Mouse (Mus musculus) layer of hippocampus, postnatal 25 days (tissue): ENCODE measurements at regions not wholly inside any gene's neighbourhood (a gene's known extent, or its start where the extent isn't known, plus 50 kb on each side); places are given as distances from the start of the nearest gene placed in this dataset.
A peak's percentile ranks its signal among the peaks of the same experiment; 100 is the strongest.

Experiments
- DNase-seq, 2 experiments: peaks; one replicate each; pipeline ENCODE4 v3.0.0; 2022; ENCODE audit warnings: mixed read lengths in 2 of 2, low spot score in 1 of 2; ENCODE audit errors: extremely low spot score in 1 of 2

DNA sequence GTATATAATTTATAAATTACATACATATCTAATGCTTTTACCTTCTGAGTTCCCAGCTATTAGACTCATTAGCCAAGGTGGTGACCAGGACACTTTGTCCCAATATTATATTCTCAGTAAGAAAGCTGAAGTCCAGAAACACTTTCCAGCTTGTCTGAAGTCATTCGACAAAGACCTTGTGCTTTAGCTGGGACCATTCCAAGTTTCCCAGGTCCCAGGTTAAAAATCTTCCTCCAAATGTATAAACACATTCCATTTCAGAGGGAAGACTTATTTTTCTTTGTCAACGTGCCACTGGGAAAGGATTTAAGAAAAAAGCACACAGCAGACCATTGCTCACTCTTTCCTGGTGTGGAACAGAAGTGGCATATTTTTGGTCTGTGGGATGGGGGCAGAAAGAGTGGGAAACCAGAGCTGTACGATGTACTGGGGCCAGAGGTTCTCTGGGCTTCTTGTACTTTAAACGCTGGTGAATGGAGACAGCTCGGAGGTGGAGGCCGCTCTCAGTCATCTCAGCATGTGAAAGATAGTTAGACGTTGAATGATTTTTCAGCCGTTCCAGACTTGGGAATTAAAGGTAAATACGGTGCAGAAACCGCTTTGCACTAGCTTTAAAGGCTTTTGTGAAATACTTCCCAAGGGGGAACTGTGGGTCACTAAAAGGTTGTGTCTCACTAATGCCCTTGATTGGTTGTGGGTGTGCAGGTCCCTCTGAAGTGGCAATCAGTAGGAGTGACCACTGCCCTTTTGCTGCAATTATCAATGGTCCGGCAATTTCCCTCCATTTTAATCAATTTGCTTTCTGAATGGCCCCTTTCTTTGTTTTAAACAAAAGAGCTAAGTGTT is 261.2 kb upstream of the A1bg start:
- no peak for DNase-seq

DNA sequence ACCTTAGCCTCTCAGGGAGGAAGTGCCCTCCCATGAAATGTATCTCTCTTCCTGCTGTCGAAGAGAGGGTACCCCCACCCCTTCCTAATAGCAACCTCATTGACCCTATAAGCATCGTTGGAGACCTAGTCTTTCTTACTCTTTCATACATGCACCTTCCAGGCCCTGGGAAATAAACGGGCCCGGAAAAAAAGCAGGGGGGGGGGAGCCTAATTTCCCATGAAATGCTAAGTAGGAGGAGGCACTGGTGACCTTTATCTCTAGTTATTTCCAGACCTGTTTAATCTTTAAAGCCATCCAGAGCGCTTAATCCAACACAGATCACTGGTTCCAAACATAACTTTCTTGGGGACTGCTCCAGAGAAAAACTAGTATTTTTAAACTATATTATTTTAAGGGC is 260.5 kb upstream of the A1bg start:
- DNase-seq, result no peak

DNA sequence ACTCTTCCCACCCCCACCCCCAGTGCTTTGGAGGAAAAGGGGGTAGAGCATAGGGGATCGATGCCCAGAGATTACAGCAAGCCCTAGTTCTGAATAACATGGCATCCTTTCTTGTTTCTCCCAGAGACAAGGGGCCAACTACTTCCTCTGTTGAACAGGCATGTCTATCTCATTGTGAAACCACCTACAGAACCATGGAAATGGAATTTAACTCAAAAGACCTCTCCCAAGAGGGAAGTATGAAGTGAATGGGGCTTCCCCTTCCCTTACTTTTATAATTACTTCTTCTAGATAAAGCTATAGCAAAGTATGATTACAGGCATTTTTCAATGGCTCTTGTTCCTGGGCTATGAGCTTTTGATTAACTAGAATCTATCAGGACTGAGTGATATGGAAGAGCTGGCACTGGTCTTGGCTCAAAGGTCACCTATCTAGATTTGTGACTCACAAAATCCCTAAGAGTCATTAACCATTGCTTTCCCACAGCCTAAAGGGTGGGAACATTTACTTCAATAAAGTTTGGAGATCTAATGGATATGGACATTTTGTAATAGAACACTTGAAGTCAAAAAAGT is 246.1 kb upstream of the A1bg start:
- DNase-seq, result no peak

DNA sequence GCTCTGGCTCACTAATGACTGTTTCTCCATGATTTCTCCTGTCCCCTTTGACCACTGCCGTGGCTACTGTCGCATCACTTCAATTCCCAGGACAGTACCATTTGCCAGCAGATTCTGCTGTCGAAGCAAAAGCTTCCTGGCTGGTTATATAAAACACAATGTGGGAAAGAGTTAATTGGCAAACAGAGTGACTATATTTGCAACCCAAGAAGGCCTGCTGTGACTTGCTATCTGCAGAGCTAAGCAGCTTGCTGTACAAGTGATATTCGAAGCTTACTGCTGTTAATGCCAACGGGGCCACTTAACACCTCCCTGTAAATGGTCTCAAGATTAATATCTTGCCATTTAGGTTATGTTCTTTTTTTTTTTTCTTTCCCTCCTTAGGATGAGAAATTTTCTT is 242.2 kb upstream of the A1bg start:
- DNase-seq, result no peak

DNA sequence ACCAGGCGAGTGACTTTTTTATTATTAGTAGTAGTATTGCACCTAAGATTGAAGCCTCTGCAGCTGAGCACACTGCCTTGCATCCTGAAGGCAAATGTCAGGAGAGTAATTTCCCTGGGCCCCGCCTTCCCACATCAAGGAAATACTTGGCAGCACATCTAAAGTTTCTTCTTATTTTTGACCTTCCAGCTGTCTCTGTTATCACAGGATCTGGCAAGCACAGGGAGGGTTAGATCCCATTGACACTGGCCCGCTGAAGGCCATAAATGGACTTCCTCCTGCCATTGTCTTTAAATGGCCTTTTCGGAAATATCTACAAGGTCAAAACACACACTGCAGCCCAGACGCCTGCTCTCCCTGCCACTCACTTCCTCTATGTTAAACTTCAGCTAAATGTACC is 238.6 kb upstream of the A1bg start:
- no peak for DNase-seq

DNA sequence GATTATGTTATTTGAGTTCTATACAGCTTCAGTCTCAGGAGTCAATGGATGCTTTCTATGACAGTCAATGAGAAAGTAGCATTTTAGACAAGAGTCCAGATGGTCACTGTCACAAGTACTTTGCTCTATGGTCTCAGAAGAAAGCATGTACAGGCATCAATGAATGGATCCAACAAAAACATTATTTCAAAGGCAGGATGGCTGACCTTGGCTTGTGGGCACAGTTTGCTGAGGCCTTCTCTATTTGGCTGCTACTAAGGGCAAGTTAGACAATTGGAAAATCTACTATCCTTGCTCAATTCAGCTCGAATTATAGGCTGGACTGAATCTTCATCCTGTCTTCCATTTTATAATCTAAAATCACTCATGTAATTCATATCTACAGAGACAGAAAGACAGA is 237.9 kb upstream of the A1bg start:
- DNase-seq, result no peak

DNA sequence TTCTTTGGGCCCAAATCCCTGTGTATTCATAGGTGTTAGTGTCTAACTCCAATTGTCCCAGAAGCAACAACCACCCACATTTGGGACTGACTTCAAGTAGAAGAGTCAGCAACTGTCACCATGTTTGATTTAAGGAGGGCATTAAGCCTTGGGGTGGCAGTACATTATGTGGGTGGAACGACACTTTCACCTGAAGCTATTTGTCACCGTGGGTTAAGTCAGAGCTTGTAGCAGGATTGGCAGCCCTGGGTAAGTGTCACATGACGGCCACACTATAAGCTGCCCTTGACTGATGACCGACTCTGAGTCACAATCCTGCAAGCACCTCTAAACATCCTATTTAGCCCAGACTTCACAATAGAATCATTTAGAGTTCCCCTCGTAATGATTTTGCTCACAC is 236.7 kb upstream of the A1bg start:
- DNase-seq, result no peak

DNA sequence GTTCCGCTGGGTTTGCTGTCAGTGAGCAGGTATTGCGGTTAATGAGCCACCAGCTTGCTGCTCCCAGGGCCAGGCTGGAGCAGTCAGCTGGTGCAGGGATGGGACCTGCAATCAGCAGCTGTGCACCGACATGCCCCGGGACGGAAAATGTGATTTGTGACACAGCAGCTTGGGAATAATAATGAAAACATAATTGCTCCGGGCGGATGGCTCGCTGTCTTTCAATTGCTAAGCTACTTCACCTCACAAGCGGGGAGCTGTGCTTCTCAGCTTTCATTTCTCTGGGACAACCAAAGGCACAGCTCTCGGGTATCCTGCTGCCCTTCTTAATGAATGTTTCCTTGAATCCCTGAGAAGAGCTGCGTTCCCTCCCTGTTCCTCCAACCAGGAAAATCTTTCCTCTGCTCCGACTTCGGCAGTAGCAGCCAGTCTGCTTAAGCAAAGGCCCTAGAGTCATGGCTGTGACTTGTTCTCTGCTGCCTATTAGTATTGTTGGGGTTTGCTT is 235.3 kb upstream of the A1bg start:
- DNase-seq, result peak; percentile 27 to 58

DNA sequence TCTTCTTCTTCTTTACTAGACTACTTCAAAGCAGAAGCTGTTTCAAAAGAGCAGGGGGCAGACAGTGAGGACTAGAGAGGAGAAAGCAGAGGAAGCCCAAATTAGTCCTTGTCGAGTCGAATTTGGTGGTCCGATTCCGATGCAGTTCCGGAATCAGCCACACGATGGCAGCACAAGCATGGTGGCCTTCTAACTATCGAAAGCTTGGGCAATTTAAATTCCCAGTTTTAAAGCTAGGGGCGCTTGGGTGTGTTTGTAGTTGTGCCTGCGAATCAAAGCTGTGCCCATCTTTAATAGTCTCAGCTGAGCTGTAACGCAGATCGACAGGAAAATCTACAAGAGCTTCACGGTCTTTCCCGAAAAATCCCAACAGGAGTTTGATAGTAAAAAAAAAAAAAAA is 234.7 kb upstream of the A1bg start:
- DNase-seq, result peak; percentile 97 to 100

DNA sequence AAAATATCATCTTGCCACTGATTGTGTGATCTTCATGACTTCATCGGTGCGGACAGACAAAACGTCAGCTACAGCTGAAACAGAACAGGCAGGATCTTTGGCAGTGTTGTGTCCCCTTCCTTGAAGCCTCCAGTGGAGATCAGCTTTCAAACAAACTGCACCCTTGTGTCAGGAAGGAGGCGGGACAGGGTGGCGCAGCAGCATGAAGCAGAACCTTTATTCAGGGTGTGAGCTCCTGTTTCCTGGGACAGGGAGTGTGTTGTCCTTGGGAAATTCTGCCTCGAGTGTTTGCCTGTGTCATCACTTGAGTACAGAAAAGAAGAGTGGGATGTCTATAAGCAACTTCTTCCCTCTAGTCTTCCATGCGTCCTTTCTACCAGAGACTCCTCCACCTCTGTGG is 232.7 kb upstream of the A1bg start:
- no peak for DNase-seq

DNA sequence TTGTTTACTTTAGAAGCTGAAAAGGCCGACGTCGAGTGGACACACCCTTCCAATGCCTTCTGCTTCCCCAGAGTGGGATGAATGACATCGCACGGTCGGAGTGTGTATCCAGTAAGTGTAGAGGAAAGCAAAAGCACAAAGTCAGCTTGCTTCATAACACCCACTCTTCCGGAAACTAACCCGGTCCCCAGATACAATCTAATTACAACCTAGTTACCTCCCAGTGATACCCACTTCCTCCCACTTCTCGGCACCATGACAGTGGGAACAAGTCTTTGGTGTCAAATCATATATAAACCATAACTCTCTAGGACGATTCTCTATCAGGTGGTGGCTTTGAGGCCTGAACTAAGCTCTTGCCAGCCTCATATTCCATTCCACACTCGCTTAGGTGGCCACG is 231.4 kb upstream of the A1bg start:
- DNase-seq, result no peak

DNA sequence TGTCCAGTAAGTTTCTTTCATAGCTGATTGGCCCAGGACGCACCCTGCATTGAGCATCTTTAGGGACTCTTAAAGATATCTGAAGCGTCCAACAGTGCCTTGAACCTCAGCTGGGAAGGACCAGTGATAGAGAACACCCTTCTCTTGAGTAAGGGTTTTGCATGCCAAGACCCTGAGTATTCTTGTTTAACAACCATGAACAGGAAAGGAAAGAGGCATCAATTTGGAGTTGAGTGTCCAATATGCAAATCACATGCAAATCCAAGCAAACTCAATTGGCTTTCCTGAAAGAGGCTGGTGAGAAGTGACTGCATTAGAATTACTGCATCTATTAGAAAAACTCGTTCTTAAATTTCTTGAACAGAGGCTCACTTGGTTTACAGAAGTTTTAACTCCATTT is 220.0 kb upstream of the A1bg start:
- DNase-seq, result no peak

DNA sequence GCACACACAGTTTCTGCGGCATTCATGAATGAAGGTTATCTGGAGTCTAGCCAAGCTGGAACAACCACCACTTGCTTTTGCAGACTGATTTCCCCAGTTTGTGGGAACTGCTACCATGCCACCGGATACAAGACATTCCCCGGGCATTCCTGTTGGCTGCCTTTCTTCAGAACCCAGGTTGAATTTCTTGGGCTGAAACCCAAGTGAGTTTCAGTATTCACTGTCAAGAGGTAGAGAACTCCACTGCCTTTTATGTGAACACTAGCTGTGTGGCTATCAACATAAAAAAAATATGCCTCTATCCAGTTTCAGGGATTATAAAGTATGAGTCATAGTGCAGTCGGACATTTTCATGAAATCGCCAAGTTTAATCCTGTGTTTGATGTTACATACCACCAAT is 216.3 kb upstream of the A1bg start:
- DNase-seq, result no peak

DNA sequence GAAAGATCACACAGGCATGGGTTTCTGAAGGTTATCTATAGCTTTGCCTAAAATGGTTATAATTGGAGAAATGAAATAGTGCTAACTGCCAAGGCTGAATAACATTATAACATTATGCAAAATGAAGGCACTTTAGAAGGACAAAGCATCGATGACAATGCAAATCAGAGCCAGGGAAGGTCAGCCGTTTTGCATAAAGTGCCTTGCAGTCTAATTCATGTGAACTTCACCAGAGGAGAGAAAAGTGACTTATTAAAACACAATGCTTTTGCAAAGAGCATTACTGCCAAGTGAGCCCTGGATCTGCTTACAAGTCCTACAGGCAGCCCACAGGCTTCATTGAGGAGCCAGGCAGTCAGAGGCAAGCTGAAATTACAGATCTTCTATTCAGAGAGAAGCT is 214.0 kb upstream of the A1bg start:
- DNase-seq, result no peak

DNA sequence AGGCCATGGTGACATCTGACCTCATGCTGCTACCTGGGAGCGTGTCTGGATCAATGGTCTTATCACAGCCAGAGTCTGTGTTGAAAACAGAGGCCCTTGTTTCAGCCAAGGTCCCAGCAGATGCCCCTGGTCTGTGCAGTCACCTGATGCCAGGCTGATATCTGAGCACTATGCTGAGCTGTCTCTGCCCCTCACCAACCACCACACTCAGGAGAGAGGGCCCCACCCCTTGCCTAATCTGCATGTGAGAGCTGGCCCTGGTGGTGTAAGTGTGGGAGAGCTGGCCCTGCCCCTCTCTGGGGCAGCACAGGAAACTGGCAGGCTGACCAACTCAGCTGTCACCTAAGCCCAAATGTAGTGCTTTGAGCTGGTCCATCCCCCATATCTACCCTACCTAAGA is 210.5 kb upstream of the A1bg start:
- DNase-seq, result no peak

DNA sequence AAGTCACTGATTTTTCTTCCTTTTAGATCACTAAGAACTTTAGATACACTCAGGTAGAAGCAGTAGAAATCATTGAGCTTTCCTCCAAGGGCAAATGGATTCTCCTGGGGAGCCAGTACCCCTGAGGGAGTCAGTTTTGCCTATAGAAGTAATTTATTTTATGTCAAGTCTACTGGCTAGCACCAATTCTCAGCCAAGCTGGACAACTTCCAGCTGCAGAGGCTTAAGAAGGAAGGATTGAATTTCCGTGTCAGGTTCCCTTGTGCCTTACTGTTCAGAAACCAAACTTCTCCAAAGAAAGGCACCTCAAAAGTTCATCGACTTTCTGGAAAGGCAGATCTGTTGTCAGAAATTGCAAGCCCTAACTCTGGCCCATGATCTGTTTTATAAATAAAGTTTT is 205.2 kb upstream of the A1bg start:
- DNase-seq, result no peak

DNA sequence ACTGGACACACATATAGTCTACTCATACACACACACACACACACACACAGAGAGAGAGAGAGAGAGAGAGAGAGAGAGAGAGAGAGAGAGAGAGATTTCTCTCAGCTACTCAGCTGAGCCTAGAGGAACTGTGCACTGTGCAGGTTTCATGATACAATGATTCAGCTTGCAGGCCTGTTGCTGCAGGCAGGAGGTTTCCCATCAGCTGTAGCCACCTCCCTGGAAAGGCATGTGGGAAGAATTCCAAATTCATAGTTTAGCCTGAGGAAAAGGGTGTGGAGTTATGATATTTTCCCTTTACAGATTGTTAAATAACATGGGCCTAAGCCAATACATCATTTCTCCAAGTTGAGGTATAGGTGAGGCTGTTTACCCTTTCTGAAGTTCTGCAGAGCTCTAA is 204.3 kb upstream of the A1bg start:
- no peak for DNase-seq

DNA sequence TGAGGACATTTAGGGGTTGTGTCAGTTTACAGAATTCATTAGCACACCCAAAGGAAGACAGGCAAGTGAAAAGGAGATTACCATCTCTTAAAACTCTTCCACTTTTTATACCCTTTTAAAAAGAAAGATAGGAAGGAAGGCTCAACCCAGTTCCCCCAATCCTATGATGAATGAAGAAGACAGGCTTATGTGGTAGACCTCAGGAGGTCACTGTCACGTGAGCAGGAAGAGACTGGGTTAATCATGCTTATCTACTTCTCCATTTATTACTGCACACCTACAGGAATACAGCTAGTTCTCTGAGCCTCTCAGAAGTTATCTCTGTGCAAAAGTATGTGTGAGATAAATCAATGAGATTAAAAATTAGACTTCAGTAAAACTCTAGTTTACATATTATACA is 194.1 kb upstream of the A1bg start:
- no peak for DNase-seq

DNA sequence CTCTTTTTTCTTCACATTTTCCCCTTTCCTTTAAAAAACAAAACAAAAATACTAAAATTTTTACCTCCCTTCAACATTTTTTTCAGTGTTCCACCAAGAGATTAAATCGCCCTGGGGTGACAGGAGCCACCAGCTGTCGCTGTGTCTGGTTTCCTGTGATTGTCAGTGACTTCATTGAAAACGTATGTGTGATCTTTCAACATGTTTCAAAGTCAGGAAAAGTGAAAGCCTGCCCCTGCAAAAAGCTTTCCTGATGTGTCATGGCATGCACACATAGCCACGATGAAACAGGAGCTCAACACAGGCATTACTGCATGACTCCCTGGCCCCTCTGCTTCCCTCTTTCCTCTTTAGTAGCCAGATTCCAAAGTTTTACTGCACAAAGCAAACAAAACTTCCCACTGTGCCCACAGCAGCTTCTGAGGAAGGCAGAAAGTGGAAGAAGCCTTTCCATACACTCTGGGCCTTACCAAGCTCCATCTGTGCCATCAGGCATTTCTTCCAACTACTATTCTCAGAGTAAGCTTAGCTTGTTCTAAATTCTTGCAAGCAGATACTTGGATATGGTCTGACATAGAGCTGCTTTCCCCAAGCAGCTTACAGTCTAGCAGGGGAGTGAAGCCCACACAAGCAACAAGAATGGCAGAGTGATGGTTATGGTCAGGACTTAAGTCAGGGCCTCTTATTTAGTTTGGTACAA is 186.8 kb upstream of the A1bg start:
- DNase-seq, result no peak

DNA sequence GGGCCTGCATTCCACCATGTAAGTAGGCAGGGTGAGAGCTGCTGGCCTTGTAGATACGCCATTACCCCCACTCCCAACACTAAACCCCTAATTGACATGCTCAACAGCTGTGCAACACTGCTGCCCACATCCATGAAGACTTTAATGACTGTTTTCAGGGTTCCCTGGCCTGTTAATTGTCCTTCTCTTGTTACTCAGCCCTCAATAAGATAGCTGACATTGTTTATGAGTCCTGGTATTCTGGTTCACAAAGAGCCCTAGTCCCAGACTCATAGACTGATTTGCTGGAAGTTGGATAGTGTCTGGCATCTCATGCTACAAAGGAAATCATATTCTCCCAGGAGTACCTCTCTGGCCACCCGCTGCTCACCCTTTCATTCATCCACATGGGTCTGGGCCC is 186.1 kb upstream of the A1bg start:
- no peak for DNase-seq
